Mouse (Mus musculus) left cerebral cortex, adult 9 months (tissue): ENCODE measurements around the gene Cel.
A peak's percentile ranks its signal among the peaks of the same experiment; 100 is the strongest.

Experiments
- DNase-seq, 2 experiments: peaks; one replicate each; pipeline ENCODE4 v3.0.0; 2022; ENCODE audit warnings: low spot score in 2 of 2

Gene Cel

GRCm38 (mm10) chr2:28585043-28585571 lies 21.9 kb upstream of the Cel start:
- DNase-seq, result peak; percentile 47 to 83

DNA sequence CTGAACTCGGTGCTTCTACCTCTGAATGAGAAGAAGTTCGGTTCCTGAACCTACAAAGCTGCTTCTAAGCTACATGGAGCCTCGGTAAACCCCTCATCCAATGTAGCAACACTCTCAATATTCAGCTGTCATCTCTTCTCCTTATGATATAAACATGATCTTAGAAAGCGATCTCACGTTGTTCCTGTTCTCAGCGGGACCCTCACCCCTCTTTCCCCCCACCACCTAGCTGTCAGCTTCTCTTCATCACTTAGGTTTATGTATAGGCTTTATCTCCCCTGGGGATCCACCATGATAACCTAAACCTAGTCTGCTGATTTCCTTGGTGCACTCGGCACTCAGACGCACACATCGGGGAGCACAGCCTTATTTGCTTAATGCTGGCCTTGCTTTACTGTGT lies 20.4 kb upstream of the Cel start, which contains the start of gene Gtf3c5:
Gtf3c5 (minus strand) TSS at position 101 of the 400 bp plus-strand sequence.
- DNase-seq, result no peak

DNA sequence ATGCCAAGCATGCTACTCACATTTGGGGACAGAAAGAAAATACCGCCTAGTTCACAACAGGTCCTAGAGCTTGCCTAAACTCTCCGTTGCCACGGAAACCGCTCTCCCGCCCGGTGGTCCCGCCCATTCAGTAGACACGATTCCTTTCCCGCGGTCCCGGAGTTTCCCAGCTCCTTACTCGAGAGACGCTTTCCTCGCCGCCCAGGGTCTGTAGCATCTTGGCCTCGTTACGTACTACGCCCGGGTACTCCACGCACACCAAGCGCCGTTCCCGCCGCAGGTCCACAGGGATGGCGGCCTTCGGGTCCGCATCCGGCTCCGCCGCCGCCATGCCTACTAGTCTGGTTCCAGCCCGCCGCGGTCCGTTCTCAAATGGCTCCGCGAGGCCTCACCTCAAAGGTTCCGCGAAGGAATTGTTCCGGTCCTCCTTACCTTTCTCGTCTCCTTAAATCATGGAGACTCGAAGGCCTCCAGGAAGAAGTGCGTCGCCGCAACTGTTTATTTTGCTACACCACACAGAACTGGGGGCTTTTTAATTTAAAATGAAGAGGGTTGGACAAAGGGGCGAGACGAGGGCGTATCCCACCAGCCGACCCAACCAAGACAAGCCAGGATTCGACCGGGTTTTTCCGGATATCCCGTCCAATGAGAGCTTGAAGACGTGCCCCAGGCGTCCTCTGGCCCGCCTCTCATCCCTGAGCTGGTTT lies 19.6 kb upstream of the Cel start:
- peak; percentile 71 to 91 for DNase-seq

GRCm38 (mm10) chr2:28578003-28578402 lies 14.8 kb upstream of the Cel start:
- DNase-seq, result no peak

DNA sequence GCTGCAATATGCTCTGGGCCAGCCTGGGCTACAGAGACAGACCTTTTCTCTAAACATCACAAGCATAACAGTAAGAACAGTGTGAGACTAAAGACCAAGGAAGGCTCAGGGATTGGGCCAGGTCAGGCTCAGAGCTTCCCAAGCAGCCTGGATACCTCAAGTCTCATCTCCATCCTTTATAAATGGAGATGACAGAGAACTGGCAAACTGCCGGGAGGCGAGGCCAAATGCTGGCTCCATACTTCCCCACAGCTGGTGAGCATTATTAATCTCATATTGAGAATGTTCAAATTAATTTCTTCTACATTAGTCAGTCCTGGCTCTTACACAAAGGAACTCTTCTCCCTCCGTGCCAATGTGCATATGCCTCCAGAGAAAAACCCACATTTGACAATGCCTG lies 13.6 kb upstream of the Cel start:
- no peak for DNase-seq

DNA sequence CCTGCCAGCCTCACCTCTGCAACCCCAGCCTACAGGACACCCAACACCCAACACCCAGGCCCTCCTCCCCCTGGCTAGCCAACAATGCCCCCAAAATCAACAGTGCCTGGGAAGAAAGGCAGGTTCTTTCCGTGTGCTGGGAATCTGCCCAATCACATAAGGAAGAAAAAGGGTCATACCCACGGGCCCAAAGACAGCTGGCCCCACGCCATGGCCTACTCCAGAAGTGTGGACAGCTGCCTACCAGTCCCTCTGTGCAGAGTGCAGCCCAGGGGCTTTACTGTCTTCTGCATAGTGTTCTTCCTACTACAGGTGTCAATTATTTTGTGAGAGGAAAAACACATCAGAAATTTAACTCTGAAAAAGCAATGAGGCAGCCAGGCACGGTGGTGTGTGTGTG lies 12.1 kb upstream of the Cel start:
- no peak for DNase-seq

DNA sequence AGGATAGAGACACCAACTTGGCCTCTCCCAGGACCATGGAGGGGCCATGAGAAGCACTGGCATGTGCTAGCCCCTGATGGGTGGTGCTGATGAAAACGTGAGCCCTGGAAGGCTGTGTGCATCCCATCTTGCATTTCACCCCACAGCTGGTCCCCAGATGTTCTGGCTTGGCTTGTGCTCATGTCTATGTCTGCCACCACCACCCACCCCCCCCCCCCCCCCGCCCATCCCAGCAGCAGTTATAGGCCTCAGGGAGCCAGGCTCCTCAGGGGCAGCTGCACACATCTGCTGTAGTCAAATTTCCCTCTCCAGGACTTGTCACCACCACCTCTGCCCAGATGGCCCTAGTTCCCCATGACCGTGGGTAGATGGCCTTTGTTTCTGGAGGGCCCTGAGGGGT lies 6.7 kb upstream of the Cel start:
- DNase-seq, result no peak

- no peak for DNase-seq
These were observed 3.3 kb upstream of the Cel start for GRCm38 (mm10) chr2:28566545-28566944.

GRCm38 (mm10) chr2:28564380-28564779 lies 1.2 kb upstream of the Cel start:
- DNase-seq, result no peak

DNA sequence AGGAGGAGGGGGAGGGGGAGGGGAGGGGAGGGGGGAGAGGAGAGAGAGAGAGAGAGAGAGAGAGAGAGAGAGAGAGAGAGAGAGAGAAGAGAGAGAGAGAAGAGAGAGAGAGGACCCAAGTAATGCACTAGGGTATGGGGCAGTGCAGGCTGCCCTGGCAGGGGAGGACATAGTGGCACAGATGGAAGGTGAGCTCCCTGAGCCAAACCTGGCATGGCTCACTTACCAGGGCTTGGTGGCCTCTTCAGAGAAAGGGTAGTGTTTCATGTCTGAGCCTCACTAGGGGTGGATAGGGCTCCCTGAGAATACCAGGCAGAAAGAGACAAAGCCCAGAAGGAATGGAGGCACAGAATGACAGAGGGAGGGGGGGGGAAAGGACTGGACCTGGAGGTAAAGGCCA lies 627 bp upstream of the Cel start:
- DNase-seq, result no peak

DNA sequence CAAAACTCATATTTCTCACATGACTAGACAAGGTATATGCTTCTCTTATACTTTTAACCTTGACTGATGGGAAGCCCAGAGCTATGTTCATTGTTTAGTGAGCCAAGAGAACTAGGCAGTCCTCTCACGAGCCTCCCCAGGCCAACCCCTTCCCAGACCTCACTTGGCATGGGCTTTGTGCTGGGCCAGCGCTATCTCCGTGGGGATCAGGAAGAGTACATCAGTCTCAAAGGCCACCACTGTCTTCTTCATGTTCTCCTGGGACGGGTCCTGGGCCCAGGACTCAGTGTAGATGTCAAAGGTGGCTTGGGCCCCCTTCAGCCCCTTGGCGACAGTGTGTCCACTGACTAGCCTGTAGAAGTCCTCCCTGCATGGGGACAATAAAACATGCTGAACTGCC lies 5.8 kb downstream of the Cel start:
- DNase-seq, result no peak

DNA sequence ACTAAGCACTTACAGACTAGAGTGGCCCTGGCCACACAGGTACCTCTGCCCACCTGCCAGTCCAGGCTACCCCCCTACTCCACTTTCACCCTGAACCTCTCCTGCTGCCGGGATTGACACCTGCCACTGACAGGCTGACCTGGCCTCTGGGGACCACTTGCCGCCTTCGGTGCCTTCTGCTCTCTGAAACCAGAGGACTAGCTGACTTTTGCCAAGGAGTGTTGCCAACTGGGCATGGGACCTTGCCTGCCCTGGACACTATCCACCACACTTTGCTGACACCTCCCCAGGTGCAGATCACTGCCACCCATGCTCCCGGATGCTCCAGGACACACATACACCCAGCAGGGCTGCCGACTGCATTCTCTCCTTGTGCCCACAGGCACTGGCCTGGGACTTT lies 10.9 kb downstream of the Cel start:
- DNase-seq, result no peak

GRCm38 (mm10) chr2:28549157-28549556 lies 14.0 kb downstream of the Cel start:
- DNase-seq, result no peak

GRCm38 (mm10) chr2:28547237-28548172 lies 15.7 kb downstream of the Cel start:
- DNase-seq, result peak in 1 of 2 experiments; percentile 87

GRCm38 (mm10) chr2:28546560-28546959 lies 16.6 kb downstream of the Cel start:
- DNase-seq, result no peak

- DNase-seq, result no peak
These were observed 17.2 kb downstream of the Cel start for GRCm38 (mm10) chr2:28545976-28546375.

GRCm38 (mm10) chr2:28543894-28544293 lies 19.3 kb downstream of the Cel start:
- no peak for DNase-seq

GRCm38 (mm10) chr2:28540587-28541227 lies 22.5 kb downstream of the Cel start:
- DNase-seq, result no peak

DNA sequence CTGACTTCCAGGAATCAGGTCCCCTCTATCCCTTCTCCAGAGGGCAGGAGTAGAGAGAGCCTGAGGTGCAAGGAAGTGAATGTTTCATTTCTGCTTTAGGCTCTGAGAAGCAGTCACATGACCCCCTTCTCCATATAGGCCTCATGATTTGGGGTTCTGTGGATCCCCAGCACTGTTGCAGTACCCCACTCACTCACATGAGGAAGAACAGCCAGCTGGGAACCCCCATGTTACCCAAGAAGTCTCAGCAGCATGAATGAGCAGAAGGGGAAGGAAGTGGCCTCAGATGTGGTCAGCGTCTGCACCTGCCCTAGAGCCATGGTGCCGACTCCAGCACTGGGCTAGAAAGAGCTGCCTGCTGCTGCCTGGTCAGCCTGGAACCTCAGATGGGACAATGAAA lies 23.3 kb downstream of the Cel start:
- DNase-seq, result no peak

GRCm38 (mm10) chr2:28539206-28539605 lies 24.0 kb downstream of the Cel start:
- peak in 1 of 2 experiments; percentile 78 for DNase-seq

DNA sequence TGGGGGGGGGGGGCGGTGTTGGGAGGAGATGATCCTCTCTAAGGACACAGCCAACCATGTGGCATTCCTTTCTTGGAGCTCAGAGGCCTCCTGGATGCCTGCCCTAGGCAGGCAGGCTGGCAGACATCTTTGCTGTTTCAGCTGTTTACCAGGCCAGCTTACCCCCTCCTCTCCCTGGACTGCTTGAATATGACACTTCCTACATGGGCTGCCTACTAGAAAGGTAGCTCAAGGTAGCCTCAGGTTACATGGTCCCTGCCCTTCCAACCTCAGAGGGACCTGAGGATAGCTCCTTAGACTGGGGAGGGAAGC lies 24.4 kb downstream of the Cel start:
- no peak for DNase-seq
